Mouse (Mus musculus): ENCODE data around the gene Gm3336.

The Gm3336 gene

GRCm38 (mm10) chr8:70763354-70763753 lies 45.0 kb downstream of the Gm3336 start:
- peak; percentile 57 for DNase-seq (ENCODE audit: extremely low spot score)

- DNase-seq (ENCODE audit: extremely low spot score) = no peak
Observed at GRCm38 (mm10) chr8:70764026-70764425, 45.7 kb downstream of the Gm3336 start.

GRCm38 (mm10) chr8:70764676-70765075 lies 46.3 kb downstream of the Gm3336 start:
- no peak for DNase-seq (ENCODE audit: extremely low spot score)

- no peak for DNase-seq (ENCODE audit: extremely low spot score)
Observed at GRCm38 (mm10) chr8:70765329-70765728, 47.0 kb downstream of the Gm3336 start.

- peak; percentile 47 for DNase-seq (ENCODE audit: extremely low spot score)
Observed at GRCm38 (mm10) chr8:70765838-70766570, 47.7 kb downstream of the Gm3336 start.

GRCm38 (mm10) chr8:70766571-70767440 lies 48.5 kb downstream of the Gm3336 start:
- DNase-seq (ENCODE audit: extremely low spot score) = peak; percentile 71

GRCm38 (mm10) chr8:70767503-70767902 lies 49.2 kb downstream of the Gm3336 start:
- no peak for DNase-seq (ENCODE audit: extremely low spot score)

- DNase-seq (ENCODE audit: extremely low spot score) = no peak
Observed at GRCm38 (mm10) chr8:70768231-70768776, 50.0 kb downstream of the Gm3336 start.

GRCm38 (mm10) chr8:70768956-70769355 lies 50.6 kb downstream of the Gm3336 start:
- DNase-seq (ENCODE audit: extremely low spot score) = no peak

- peak; percentile 92 for DNase-seq (ENCODE audit: extremely low spot score)
Observed at GRCm38 (mm10) chr8:70769359-70769758, 51.0 kb downstream of the Gm3336 start.

- DNase-seq (ENCODE audit: extremely low spot score) = no peak
Observed at GRCm38 (mm10) chr8:70769858-70770257, 51.5 kb downstream of the Gm3336 start.

GRCm38 (mm10) chr8:70770748-70771147 lies 52.4 kb downstream of the Gm3336 start:
- DNase-seq (ENCODE audit: extremely low spot score) = no peak

- DNase-seq (ENCODE audit: extremely low spot score) = no peak
Observed at GRCm38 (mm10) chr8:70771217-70771616, 52.9 kb downstream of the Gm3336 start.

- DNase-seq (ENCODE audit: extremely low spot score) = no peak
Observed at GRCm38 (mm10) chr8:70772075-70772474, 53.7 kb downstream of the Gm3336 start.
